Mouse (Mus musculus) ES-E14 (cell line): ENCODE measurements around the gene Ss18l2. TPM values are rescaled to one million over a fixed set of nuclear protein-coding genes. Genes with fewer than 3 reads are reported as not detected.

Source experiments
- DNase-seq: peaks from one replicate; pipeline ENCODE4 v3.0.0-alpha.2; 2013; ENCODE audit warnings: low read depth, low spot score
- H3K27ac ChIP-seq: 2 replicates; pipeline ENCODE4 v1.5.1; 2012; ENCODE audit warnings: low read depth, mild to moderate bottlenecking, low read length, moderate library complexity, mixed read lengths; ENCODE audit not compliant: poor library complexity, insufficient read depth, severe bottlenecking
- H3K36me3 ChIP-seq: 2 replicates; pipeline ENCODE4 v1.6.1; 2012; ENCODE audit warnings: mild to moderate bottlenecking, low read length, moderate library complexity, mixed read lengths; ENCODE audit not compliant: control insufficient read depth, poor library complexity, insufficient read depth, severe bottlenecking
- H3K4me1 ChIP-seq, 2 experiments: fragments of 150-350 bp in 1 of 2; sonication (generic) in 1 of 2; 2 replicates each; pipeline ENCODE4 v1.6.1; 2012; ENCODE audit warnings: low read length in 2 of 2, mild to moderate bottlenecking in 1 of 2, mixed read lengths in 1 of 2; ENCODE audit not compliant: control insufficient read depth in 2 of 2, insufficient read depth in 2 of 2, poor library complexity in 1 of 2
- H3K4me3 ChIP-seq, 2 experiments: fragments of 150-350 bp in 1 of 2; sonication (generic) in 1 of 2; 2 replicates each; pipeline ENCODE4 v1.5.1; 2012; ENCODE audit warnings: low read length in 2 of 2, low read depth in 1 of 2, mild to moderate bottlenecking in 1 of 2, mixed read lengths in 1 of 2; ENCODE audit not compliant: insufficient read depth in 1 of 2, poor library complexity in 1 of 2, severe bottlenecking in 1 of 2
- H3K9ac ChIP-seq: 2 replicates; pipeline ENCODE4 v1.6.1; 2012; ENCODE audit warnings: low read depth, mild to moderate bottlenecking, low read length, mixed read lengths; ENCODE audit not compliant: poor library complexity, insufficient read depth, severe bottlenecking
- H3K9me3 ChIP-seq: fragments of 150-350 bp; sonication (generic); 2 replicates; pipeline ENCODE4 v1.6.1; 2012; ENCODE audit warnings: low read depth, mild to moderate bottlenecking, low read length; ENCODE audit not compliant: control insufficient read depth, insufficient read depth
- CHD2 ChIP-seq: IDR thresholded peaks from 2 replicates; pipeline ENCODE4 v1.6.1; 2014; ENCODE audit warnings: mild to moderate bottlenecking, low read depth, low read length, inconsistent platforms
- HCFC1 ChIP-seq: IDR thresholded peaks from 2 replicates; pipeline ENCODE4 v1.6.1; 2012; ENCODE audit warnings: low read length, inconsistent platforms, borderline replicate concordance; ENCODE audit not compliant: insufficient read depth
- MAFK ChIP-seq: IDR thresholded peaks from 2 replicates; pipeline ENCODE4 v1.6.1; 2014; ENCODE audit warnings: mild to moderate bottlenecking, low read depth, low read length, inconsistent platforms; ENCODE audit not compliant: insufficient read depth
- ZC3H11A ChIP-seq: IDR thresholded peaks from 2 replicates; pipeline ENCODE4 v1.6.1; 2012; ENCODE audit warnings: low read depth, mild to moderate bottlenecking, inconsistent platforms, low read length, borderline replicate concordance
- ZNF384 ChIP-seq: IDR thresholded peaks from 2 replicates; pipeline ENCODE4 v1.6.1; 2012; ENCODE audit warnings: low read depth, low read length, inconsistent platforms
- in situ Hi-C, 2 experiments: fragments of 600-800 bp; cut with MboI; formaldehyde crosslinking; loops; one replicate each; pipeline ENCODE4 v1.15.1; 2025; ENCODE audit warnings: low sequenced_read_pairs in 2 of 2, inconsistent platforms in 1 of 2; ENCODE audit not compliant: unreplicated experiment in 2 of 2
- total RNA-seq: library from RNA; depleted of rRNA; stranded (reverse); fragments of 300-350 nt; gene quantifications from 2 replicates; pipeline ENCODE4 v1.2.3, GENCODE M21; 2012

The Ss18l2 gene
- total RNA-seq, 1 experiment: 40.8 TPM

DNA sequence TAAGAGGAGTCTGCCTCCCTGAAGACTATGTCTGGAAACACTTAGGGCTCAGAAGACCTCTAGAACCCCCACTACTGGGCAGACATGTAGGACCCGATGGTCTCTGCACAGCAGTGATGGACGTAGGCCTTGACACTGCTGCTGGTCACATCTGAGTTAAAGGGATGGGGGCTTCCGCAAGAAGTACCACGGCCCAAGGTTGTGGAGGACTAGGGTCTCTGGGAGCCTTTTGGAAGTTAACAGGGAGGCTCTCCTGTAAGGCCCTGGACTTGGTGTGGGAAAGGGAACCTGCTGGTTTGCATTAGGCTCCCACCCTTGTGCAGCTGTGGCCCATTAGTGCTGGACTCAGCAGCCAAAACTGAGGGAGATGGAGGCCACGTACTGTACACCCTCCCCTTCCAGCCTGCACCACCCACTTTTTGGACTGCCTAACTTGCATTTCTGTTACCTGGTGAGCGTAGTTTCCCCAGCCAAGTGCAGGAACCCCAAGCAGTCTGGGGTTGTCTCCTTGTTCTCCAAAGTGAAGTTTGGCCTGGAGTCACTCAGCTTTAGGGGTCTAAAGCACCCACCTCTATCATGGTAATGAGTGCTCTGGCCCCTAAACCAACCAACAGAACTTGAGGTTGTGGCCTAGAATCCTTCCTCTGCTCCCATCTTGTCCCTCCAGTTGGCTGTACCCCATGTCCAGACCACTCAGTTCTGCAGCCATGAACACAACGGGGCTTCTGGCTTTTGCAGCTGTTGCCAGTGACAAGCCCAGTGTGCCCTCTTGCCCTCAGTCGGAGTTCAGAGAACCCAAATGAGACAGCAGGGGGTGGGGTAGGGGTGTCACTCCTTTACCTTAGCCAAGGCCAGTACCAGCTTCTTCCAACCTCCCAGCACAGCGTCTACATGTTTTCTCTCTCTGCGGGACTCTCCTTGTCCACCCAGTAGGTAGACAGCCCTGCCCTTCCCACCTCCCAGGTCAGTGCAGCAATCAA lies 48.0 kb downstream of the Ss18l2 start:
- peaks cover 0 to 23% of the 10 kb centered on the region in 2 experiments; a peak in 2 of 4 replicates for H3K4me1 ChIP-seq
- in situ Hi-C loops: no loop called here
- H3K27ac ChIP-seq: no peak overlapping the region

DNA sequence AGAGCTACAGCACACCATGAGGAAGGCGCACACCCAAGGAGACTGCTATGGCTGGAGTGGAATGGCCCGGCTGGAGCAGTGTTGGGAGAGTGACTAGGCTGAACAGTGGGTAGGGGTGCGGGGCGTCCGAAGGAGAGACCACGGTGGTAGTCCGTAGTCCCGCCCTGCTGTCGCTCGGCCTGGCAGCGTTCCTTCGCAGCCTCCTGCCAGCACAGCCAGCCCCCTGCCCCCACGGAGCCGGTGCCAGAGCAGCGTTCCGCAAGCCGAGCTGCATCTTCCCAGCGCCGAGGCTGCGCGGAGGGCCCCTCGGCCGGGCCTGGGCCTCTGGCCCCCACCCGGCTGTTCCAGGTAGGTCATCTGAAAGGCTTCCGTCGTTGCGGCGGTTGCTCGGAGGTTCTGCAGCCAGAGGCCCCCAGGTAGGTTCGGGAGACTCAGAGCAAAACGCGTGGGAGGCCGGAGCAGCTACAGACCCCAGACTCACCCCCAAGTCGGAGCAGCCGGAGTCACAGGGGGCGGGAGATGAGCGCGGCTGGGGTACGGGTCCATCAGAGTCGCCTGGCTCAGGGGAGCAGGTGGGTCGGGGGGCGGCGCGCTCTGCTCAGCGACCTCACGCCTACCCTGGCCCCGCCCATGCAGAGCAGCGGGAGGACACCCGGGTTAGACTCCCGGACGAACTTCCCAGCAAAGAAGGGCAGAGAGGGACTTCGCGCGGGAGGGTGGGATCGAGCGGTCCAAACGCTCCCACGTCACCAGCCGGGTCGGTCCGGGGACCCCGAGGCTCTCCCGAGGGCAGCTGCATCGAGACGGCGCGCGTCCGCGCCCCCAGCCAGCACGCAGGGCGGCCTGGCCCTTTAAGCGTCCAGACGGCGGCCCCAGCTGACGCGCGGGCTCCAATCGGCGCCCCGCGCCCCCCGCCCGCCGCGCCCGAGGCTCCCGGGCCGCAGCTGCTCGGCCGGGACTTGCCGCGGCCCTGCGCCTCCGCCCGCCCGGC lies 49.3 kb downstream of the Ss18l2 start, which contains the start of gene Zfp651:
TSS of gene Zfp651 (plus strand) at position 240 of the 991 bp plus-strand sequence.
- in situ Hi-C loops: no loop called here
- no peak for DNase-seq
- TF ChIP-seq CHD2: no peak
- TF ChIP-seq HCFC1: no peak
- TF ChIP-seq ZC3H11A: no peak
- TF ChIP-seq MAFK: no peak
- peaks cover 0 to 24% of the 10 kb centered on the region in 2 experiments; a peak in 2 of 4 replicates for H3K4me1 ChIP-seq
- peak within 1 kb of the TSS; percentile 77 to 92 for H3K4me3 ChIP-seq
- peaks cover 10% of the 10 kb centered on the region for H3K36me3 ChIP-seq
- H3K9me3 ChIP-seq: no peaks in the 10 kb centered on the region
- no peak within 1 kb of the TSS for H3K27ac ChIP-seq
- peak within 1 kb of the TSS; percentile 84 for H3K9ac ChIP-seq

More for the DNA sequence above, 48.0 kb downstream of the Ss18l2 start:
- H3K36me3 ChIP-seq: peaks cover 14% of the 10 kb centered on the region
- DNase-seq: no peak
- peak overlapping the region in 1 of 2 experiments; percentile 77; a peak in 1 of 4 replicates for H3K4me3 ChIP-seq
- no peaks in the 10 kb centered on the region for H3K9me3 ChIP-seq
- no peak for TF ChIP-seq HCFC1
- TF ChIP-seq ZC3H11A: no peak
- no peak for TF ChIP-seq CHD2
- no peak for TF ChIP-seq ZNF384
- TF ChIP-seq MAFK: no peak
- no peak overlapping the region for H3K9ac ChIP-seq

DNA sequence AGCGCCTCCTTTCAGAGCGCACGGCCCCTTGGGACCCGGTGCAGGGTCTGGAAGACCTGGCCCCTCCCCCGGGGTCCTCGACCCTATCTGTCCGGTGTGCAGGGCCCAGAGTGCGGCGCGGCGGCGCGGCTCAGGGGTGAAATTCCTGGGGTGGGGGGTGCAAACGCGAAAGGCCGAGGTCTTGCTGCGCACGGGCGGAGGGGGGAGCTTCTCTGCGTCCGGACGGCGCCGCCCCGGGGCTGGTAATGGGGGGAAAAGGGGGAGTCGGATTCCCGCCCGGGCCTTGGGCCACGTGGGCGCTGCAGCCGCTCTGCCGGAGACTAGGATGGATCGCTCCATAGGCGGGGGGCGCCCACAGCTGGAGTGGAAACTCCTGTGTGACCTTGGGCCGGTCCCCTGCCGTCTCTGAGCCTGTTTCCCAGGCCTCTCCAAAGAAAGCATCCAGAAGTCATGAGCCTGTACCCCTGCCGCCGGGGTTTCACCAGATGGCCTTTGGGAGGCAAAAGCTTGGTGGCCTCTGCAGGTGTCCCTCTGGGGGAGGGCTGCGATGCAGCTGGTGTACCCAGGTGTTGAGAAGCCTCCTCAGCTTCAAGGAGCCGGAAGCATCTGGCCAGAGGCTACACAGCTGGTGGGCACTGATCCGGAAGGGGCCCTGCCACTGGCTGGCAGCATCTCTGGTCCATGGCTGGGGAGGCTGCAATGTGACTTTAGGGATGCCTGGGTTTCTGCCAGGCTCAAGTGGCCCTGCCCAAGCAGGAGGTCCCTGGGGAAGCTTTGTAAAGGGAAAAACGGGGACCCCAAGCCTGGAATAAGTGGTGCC lies 50.4 kb downstream of the Ss18l2 start:
- H3K4me3 ChIP-seq: peak overlapping the region; percentile 73 to 77
- peaks cover 0 to 29% of the 10 kb centered on the region in 2 experiments; a peak in 2 of 4 replicates for H3K4me1 ChIP-seq
- TF ChIP-seq MAFK: no peak
- no peak for TF ChIP-seq HCFC1
- TF ChIP-seq CHD2: no peak
- TF ChIP-seq ZNF384: no peak
- no peak for TF ChIP-seq ZC3H11A
- in situ Hi-C loops: no loop called here
- peak overlapping the region; percentile 7; the same call in 1 of the 2 replicates for H3K27ac ChIP-seq
- no peak for DNase-seq
- no peaks in the 10 kb centered on the region for H3K9me3 ChIP-seq
- H3K36me3 ChIP-seq: peaks cover 9% of the 10 kb centered on the region
- peak overlapping the region; percentile 84 for H3K9ac ChIP-seq
